In genomic region chr6:113487125-113487576, GRCm38 (mm10) we compare ENCODE assay signal across 7 mouse cellular contexts. TPM values are rescaled to one million over a fixed set of nuclear protein-coding genes. Genes with fewer than 3 reads are reported as not detected.
A peak's percentile ranks its signal among the peaks of the same experiment; 100 is the strongest.
DNase-seq lines count a peak whose midpoint lies in the region; ATAC-seq lines count a peak whose summit lies in the region.

No protein-coding gene starts in this region.

- peak overlapping the region; percentile 70 for H3K27ac ChIP-seq in brown adipose tissue, adult 24 weeks (replicated peaks; ENCODE audit: low read depth, low read length)
- peak overlapping the region; percentile 48; the same call in 1 of the 2 replicates for H3K27ac ChIP-seq in stomach, embryonic 16.5 days (ENCODE audit: low read length)

- no peak overlapping the region for H3K4me3 ChIP-seq in brown adipose tissue, adult 24 weeks (ENCODE audit: insufficient read depth, low read depth, low read length)
- no peak overlapping the region for H3K4me3 ChIP-seq in stomach, embryonic 16.5 days (replicated peaks; ENCODE audit: low read length)

- peak; percentile 60 for DNase-seq in thymus, postnatal 0 days (ENCODE audit: low spot score)
- no peak for DNase-seq in thymus, postnatal 10 days (ENCODE audit: low spot score in 2 of 2)
- peak; percentile 47 for DNase-seq in large intestine, adult 2 months (ENCODE audit: low read depth, low spot score)
- no peak for DNase-seq in cerebellum, adult 8-10 months

- H3K4me2 ChIP-seq in stomach, embryonic 16.5 days (ENCODE audit: low read depth, low read length), result no peak overlapping the region

- 0 out of 2 replicates have a peak, but pooled peaks cover 6% of the 10 kb centered on the region for H3K27me3 ChIP-seq in stomach, embryonic 16.5 days (ENCODE audit: control insufficient read depth, insufficient read depth, low read length)

- no peaks in the 10 kb centered on the region for H3K9me3 ChIP-seq in stomach, embryonic 16.5 days (replicated peaks; ENCODE audit: control insufficient read depth, low read length)

- ATAC-seq in stomach, embryonic 16.5 days (ENCODE audit: insufficient read depth, low FRiP score), result no peak
- ATAC-seq in megakaryocyte, adult 5-6 weeks (ENCODE audit: poor library complexity, severe bottlenecking), result no peak

- peaks cover 4% of the 10 kb centered on the region for H3K36me3 ChIP-seq in stomach, embryonic 16.5 days (ENCODE audit: control insufficient read depth, insufficient read depth, low read length)

- WGBS in large intestine, adult 2 months, result 14% methylated on average over 7 of the region's 7 CpGs
- WGBS in stomach, embryonic 16.5 days, result 47% methylated on average over 7 of the region's 7 CpGs

- H3K4me1 ChIP-seq in brown adipose tissue, adult 24 weeks (ENCODE audit: control insufficient read depth, insufficient read depth, insufficient read length, low read length), result peaks cover 13% of the 10 kb centered on the region
- H3K4me1 ChIP-seq in stomach, embryonic 16.5 days (ENCODE audit: control insufficient read depth, insufficient read depth, low read length), result peaks cover 21% of the 10 kb centered on the region

- no peak overlapping the region for H3K9ac ChIP-seq in stomach, embryonic 16.5 days (ENCODE audit: low read length)

RNA-seq across cellular contexts. Expression of gene Creld1, which starts 4.1 kb away (rescaled TPM):
- 9.5 and 10.3 TPM in 2 replicates for polyA plus RNA-seq in thymus, postnatal 0 days (2015; fragmentation: Nextera tagmentation; extraction: Ambion mirVana)
- polyA plus RNA-seq in brown adipose tissue, adult 24 weeks (2012; ENCODE audit: insufficient read depth, insufficient read length, missing spikeins), result 40.6 and 44.4 TPM in 2 replicates
- polyA plus RNA-seq in large intestine, adult 2 months (2012; rRNA removed), result 11.9 and 12.3 TPM in 2 replicates
- polyA plus RNA-seq in stomach, embryonic 16.5 days (2015; fragmentation: Nextera tagmentation; extraction: Ambion mirVana), result 22.9 and 23.9 TPM in 2 replicates
- total RNA-seq in megakaryocyte, adult 5-6 weeks (2015), result 0.27 and 2.1 TPM in 2 replicates
- 1.9 and 3.4 TPM in 2 replicates for total RNA-seq in megakaryocyte, adult 5-6 weeks (2017)

RNA-seq across cellular contexts. Expression of gene Prrt3, which starts 14.6 kb away (rescaled TPM):
- polyA plus RNA-seq in thymus, postnatal 0 days (2015; fragmentation: Nextera tagmentation; extraction: Ambion mirVana), result 0.17 TPM in 2 replicates
- polyA plus RNA-seq in brown adipose tissue, adult 24 weeks (2012; ENCODE audit: insufficient read depth, insufficient read length, missing spikeins), result not detected in 2 replicates
- polyA plus RNA-seq in large intestine, adult 2 months (2012; rRNA removed), result 0.01 TPM in 1 of 2 replicates, not detected in the other
- 0.19 and 0.52 TPM in 2 replicates for polyA plus RNA-seq in stomach, embryonic 16.5 days (2015; fragmentation: Nextera tagmentation; extraction: Ambion mirVana)
- total RNA-seq in megakaryocyte, adult 5-6 weeks (2015), result 0.09 TPM in 1 of 2 replicates, not detected in the other
- total RNA-seq in megakaryocyte, adult 5-6 weeks (2017), result not detected in 2 replicates

RNA-seq across cellular contexts. Expression of gene Il17rc, which starts 15.9 kb away (rescaled TPM):
- 5.0 and 6.5 TPM in 2 replicates for polyA plus RNA-seq in thymus, postnatal 0 days (2015; fragmentation: Nextera tagmentation; extraction: Ambion mirVana)
- polyA plus RNA-seq in brown adipose tissue, adult 24 weeks (2012; ENCODE audit: insufficient read depth, insufficient read length, missing spikeins), result 9.0 and 10.2 TPM in 2 replicates
- polyA plus RNA-seq in large intestine, adult 2 months (2012; rRNA removed), result 341 and 416 TPM in 2 replicates
- 36.8 and 45.0 TPM in 2 replicates for polyA plus RNA-seq in stomach, embryonic 16.5 days (2015; fragmentation: Nextera tagmentation; extraction: Ambion mirVana)
- total RNA-seq in megakaryocyte, adult 5-6 weeks (2015), result not detected in 2 replicates
- not detected in 2 replicates for total RNA-seq in megakaryocyte, adult 5-6 weeks (2017)

RNA-seq across cellular contexts. Expression of gene Il17re, which starts 28.9 kb away (rescaled TPM):
- 6.0 and 7.9 TPM in 2 replicates for polyA plus RNA-seq in thymus, postnatal 0 days (2015; fragmentation: Nextera tagmentation; extraction: Ambion mirVana)
- 5.9 and 8.7 TPM in 2 replicates for polyA plus RNA-seq in brown adipose tissue, adult 24 weeks (2012; ENCODE audit: insufficient read depth, insufficient read length, missing spikeins)
- 4.8 and 7.5 TPM in 2 replicates for polyA plus RNA-seq in large intestine, adult 2 months (2012; rRNA removed)
- polyA plus RNA-seq in stomach, embryonic 16.5 days (2015; fragmentation: Nextera tagmentation; extraction: Ambion mirVana), result 21.1 and 28.9 TPM in 2 replicates
- total RNA-seq in megakaryocyte, adult 5-6 weeks (2015), result not detected in 2 replicates
- total RNA-seq in megakaryocyte, adult 5-6 weeks (2017), result not detected in 2 replicates

RNA-seq across cellular contexts. Expression of gene Emc3, which starts 44.3 kb away (rescaled TPM):
- polyA plus RNA-seq in thymus, postnatal 0 days (2015; fragmentation: Nextera tagmentation; extraction: Ambion mirVana), result 92.3 and 94.4 TPM in 2 replicates
- 52.2 and 77.4 TPM in 2 replicates for polyA plus RNA-seq in brown adipose tissue, adult 24 weeks (2012; ENCODE audit: insufficient read depth, insufficient read length, missing spikeins)
- polyA plus RNA-seq in large intestine, adult 2 months (2012; rRNA removed), result 37.7 and 46.5 TPM in 2 replicates
- polyA plus RNA-seq in stomach, embryonic 16.5 days (2015; fragmentation: Nextera tagmentation; extraction: Ambion mirVana), result 97.6 and 99.6 TPM in 2 replicates
- 60.0 and 61.6 TPM in 2 replicates for total RNA-seq in megakaryocyte, adult 5-6 weeks (2015)
- 33.0 and 38.4 TPM in 2 replicates for total RNA-seq in megakaryocyte, adult 5-6 weeks (2017)

Comparison
In these comparisons a context has a peak if more than half of its experiments do, and no peak if none do; other contexts are left out.
1. DNase-seq: peak in thymus, postnatal 0 days (single experiment) and large intestine, adult 2 months (single experiment); none in thymus, postnatal 10 days (0 of 2) and cerebellum, adult 8-10 months (single experiment).